Mouse (Mus musculus) left cerebral cortex, adult 11 months (tissue): ENCODE results near the gene Vdr.

Experiments
- DNase-seq: peaks from one replicate; pipeline ENCODE4 v3.0.0; 2022; ENCODE audit warnings: low spot score

The Vdr gene

DNA sequence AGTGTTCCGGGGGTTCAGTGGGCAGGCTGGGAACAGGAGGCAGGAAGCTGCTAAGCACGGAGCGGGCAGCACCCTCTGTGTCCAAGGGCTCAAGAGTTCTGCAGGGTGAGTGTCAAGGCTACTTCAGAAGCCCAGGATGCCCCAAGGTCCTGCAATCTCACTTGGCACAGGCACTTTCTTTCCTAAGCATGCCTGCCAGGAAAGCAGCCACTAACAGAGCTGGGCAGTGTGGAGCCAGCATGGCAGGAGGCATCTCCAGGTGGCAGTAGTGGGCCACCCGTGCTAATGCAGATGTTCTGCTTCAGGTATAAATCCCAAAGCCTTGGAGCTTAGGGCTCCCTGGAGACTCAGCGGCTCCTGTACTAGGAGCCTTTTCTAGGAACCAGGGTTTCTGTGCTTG, 100.5 kb downstream of the Vdr start:
- DNase-seq = no peak

DNA sequence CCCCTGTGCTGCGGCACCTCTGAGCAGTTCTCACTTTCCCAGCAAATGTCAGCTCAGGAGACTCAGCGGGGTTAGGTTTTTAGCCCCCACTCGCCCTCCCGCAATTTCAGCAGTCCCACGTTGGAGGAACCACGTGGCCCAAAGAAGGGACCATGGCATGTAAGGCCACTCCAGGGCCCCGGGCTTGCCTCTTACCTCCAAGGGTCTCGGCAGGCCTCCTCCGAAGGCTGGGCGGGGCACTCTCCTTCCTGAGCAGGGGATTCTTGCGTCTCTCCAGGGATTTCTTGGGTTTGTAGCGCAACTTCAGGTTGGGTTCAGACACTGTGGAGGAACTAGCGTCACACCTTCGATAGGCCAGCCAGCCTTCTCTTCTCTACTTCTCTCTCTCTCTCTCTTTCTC, 101.2 kb downstream of the Vdr start:
- no peak for DNase-seq

DNA sequence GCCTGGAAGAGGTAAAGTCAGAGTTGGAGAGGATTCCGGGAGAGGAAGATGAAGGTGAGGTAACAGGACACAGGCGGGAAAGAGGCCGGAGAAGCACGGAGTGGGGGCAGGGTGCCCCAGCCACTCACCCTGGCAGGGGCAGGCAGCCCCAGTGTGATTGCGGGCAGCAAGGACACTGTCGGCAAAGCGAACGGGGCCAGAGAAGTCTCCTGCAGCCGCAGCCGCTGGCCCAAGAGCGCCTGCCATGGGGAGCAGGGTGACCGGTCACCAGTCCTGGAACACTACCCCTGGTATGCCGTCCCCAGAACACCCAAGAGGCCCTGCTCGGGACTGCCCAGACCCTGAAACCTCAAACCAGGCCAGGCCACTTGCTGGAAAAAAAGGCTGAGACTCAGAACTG, 101.9 kb downstream of the Vdr start:
- DNase-seq = no peak

DNA sequence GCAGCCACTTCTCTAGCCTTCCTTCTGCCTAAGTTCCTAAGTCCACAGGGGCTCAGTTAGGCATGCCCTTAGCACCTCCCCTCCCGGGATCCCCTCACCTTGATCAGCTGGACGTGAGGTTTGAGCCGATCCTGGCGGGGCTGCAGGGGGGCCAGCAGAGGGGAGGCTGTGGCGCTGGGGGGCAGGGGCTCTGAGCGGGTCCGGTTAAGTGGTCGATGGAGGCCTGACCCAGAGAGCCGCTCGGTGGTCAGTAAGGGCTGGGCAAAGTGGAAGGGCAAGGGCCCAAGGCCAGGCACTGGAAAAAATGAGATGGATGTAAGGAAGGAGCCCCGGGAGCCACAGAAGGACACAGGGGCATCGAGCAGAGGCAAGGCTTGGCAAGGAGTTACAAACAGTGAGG, 102.6 kb downstream of the Vdr start:
- DNase-seq = no peak
